Mouse (Mus musculus) lung, postnatal 14 days (tissue): ENCODE measurements around the gene Fbxo3.
"Not testable (repeated sequence)": the region's sequence is repeated elsewhere in the genome, so short reads cannot be mapped to it uniquely, and the experiment has no call there.

Experiments
- DNase-seq: peaks from one replicate; pipeline ENCODE4 v3.0.0; 2021

Gene Fbxo3

GRCm38 (mm10) chr2:104097396-104097795, 69.9 kb downstream of the Fbxo3 start:
- DNase-seq = not testable (repeated sequence)

- DNase-seq = no peak
Observed at GRCm38 (mm10) chr2:104098529-104099230, 71.2 kb downstream of the Fbxo3 start.

GRCm38 (mm10) chr2:104099231-104099585, 71.7 kb downstream of the Fbxo3 start:
- DNase-seq = no peak

- no peak for DNase-seq
Observed at GRCm38 (mm10) chr2:104099946-104100345, 72.4 kb downstream of the Fbxo3 start.

GRCm38 (mm10) chr2:104104800-104105199, 77.3 kb downstream of the Fbxo3 start:
- DNase-seq = no peak

- not testable (repeated sequence) for DNase-seq
Observed at GRCm38 (mm10) chr2:104109021-104109420, 81.5 kb downstream of the Fbxo3 start.

- no peak for DNase-seq
Observed at GRCm38 (mm10) chr2:104109528-104109927, 82.0 kb downstream of the Fbxo3 start.

GRCm38 (mm10) chr2:104110031-104110430, 82.5 kb downstream of the Fbxo3 start:
- no peak for DNase-seq

GRCm38 (mm10) chr2:104111170-104111797, 83.8 kb downstream of the Fbxo3 start:
- not testable (repeated sequence) for DNase-seq
